Mouse (Mus musculus) cortical plate, adult 2 months (tissue): ENCODE measurements around the gene Pde2a.

ENCODE experiments used
- CTCF ChIP-seq: fragments of 200-500 bp; IDR thresholded peaks from 2 replicates; pipeline ENCODE4 v1.5.1; 2011; ENCODE audit warnings: mild to moderate bottlenecking, control low read depth, low read length; ENCODE audit not compliant: insufficient read depth; ENCODE audit errors: extremely low read depth
- POLR2A ChIP-seq: fragments of 200-500 bp; IDR thresholded peaks from 2 replicates; pipeline ENCODE4 v1.6.1; 2011; ENCODE audit warnings: mild to moderate bottlenecking, low read length, control low read depth; ENCODE audit not compliant: insufficient read depth; ENCODE audit errors: extremely low read depth

DNA sequence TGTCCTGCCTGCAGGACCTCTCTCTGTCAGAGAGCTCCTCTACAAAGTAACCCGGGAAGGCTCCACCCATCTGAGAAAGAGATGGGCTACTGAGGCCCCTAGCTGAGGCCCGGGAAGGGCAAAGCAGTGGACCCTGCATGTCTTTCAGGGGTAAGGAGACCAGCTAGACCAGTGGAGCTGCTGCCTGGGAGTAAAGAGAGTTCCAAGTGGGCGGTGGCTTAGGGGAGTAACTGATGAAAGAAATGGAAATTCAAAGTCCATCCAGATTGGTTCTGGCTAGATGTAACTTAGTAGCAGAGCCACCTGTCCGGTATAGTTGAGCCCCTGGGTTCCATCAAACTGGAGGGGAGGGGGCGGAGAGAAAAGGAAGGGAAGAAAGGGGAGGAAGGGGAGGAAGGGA lies 112.9 kb downstream of the Pde2a start:
- TF ChIP-seq CTCF (no peak), POLR2A (no peak)
